Mouse (Mus musculus) bone marrow macrophage, adult 2 months (primary cell): ENCODE measurements at regions not wholly inside any gene's neighbourhood (a gene's known extent, or its start where the extent isn't known, plus 50 kb on each side); places are given as distances from the start of the nearest gene placed in this dataset.

Source experiments
- CTCF ChIP-seq: IDR thresholded peaks from 2 replicates; pipeline ENCODE4 v1.5.1; 2012; ENCODE audit warnings: low read depth, mild to moderate bottlenecking, low read length, moderate library complexity
- POLR2A ChIP-seq: IDR thresholded peaks from 2 replicates; pipeline ENCODE4 v1.6.1; 2012; ENCODE audit warnings: mild to moderate bottlenecking, low read depth, low read length, borderline replicate concordance

- no peak for TF ChIP-seq CTCF
- no peak for TF ChIP-seq POLR2A
Observed at GRCm38 (mm10) chr9:47279410-47279809, 250.6 kb upstream of the Cadm1 start.
